Mouse (Mus musculus) fat pad, adult 2 months (tissue): ENCODE results near the gene Stac2.

Experiments used
- DNase-seq: peaks from one replicate; pipeline ENCODE4 v3.0.0-alpha.2; 2011; ENCODE audit warnings: low read depth, low spot score; ENCODE audit errors: extremely low read depth

The Stac2 gene

DNA sequence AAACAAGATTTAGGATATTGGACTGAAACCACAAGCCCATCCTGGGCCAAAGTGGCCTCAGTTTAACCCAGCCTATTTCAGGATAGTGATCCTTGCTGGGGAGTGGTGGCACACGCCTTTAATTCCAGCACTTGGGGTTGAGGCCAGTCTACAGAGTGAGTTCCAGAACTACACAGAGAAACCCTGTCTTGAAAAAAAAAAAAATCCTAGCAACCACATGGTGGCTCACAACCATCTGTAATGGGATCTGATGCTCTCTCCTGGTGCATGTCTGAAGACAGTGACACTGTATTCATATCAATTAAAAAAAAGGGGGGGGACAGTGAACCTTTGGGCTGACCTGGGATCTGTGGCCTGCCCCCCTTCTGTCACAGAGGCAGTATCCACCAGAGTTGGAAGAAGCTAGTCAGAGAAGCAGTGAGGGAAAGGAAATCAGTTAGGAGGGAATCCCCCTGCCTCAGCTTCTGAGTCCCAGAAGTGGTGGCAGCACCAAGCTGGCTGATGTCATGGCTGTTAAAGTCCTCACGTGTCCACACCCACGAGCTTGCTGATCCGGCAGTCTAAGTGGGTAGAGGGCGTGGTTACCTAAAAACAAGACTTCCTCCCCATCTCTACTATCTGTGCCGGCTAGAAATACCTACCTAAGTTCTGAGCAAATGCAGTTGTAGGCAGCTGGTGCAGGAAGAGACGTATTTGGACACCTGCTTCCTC lies 54.2 kb downstream of the Stac2 start:
- no peak for DNase-seq

DNA sequence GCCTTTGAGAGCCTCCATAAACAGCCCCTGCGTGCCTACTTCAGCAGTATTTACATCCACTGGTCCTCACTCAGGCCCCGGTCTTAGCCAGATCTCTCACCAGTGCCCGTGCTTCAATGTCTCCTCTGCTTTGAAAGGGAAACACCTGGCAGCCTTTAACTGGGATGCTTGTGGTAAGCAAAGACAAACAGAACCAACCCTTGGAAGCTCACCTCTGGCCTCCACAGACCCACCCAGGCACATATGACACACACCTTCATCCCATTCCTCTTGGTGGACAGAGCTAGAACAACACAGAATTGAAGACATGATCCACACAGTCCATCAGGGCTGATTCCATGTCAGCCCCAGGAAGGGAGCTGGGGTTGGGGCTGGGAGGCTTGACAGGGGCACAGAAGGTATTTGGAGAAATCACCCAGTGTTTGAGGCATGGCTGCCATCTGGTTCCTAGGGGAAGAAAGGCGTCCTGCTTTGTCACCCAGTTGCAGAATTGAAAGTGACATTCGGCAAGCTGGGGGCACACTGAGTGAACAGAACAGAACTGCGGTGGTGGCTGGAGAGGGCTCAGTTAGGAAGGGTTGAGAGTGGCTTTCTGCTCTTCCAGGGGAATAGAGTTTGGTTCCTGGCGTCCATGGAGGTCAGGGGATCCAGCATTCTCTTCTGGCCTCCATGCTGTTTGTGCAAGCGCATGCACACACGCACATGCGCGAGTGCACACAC lies 55.0 kb downstream of the Stac2 start:
- no peak for DNase-seq

DNA sequence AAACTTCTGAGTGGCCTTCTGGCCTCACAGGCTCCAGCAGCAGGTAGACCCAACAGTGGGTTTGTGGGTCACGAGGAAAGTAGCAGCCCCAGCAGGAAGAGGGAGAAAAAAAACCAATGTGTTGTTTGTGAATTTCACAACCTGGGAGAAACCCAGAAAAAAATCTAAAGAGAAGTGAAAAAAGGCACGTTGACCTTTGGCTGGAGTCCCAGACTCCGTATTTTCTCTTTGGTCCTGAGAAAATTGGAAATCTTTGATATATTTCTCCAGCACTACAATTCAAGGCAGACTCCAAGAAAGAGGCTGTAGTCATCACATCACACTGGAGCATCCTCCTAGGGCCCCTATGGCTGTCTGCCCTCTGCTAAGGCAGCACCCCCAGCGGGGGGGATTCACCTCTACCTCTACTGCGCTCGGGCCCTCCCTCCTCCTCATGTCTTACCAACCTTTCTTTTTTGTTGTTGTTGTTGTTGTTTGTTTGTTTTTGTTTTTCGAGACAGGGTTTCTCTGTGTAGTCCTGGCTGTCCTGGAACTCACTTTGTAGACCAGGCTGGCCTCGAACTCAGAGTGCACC lies 55.8 kb downstream of the Stac2 start:
- DNase-seq: no peak

DNA sequence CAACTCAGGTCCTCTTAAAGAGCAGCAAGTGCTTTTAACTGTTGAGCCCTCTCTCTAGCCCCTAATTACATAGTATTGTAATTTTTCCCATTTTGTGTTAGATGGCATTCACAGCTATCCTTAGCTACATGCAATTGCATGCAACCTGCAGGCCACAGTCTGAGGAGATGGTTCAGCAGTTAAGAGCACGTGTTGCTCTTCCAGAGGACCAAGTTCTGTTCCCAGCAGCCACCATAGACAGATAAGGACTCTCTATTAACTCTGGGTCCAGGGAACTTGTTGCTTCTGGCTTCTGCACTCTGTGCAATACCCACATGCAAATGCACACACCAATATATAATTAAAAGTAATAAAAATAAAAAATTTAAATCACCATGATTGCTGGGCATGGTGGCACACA lies 56.6 kb downstream of the Stac2 start:
- DNase-seq: no peak

- no peak for DNase-seq
Measured at GRCm38 (mm10) chr11:97995564-97996288, 57.5 kb downstream of the Stac2 start, which contains the start of gene Arl5c. TSS of gene Arl5c (minus strand) at chr11:97996181.

DNA sequence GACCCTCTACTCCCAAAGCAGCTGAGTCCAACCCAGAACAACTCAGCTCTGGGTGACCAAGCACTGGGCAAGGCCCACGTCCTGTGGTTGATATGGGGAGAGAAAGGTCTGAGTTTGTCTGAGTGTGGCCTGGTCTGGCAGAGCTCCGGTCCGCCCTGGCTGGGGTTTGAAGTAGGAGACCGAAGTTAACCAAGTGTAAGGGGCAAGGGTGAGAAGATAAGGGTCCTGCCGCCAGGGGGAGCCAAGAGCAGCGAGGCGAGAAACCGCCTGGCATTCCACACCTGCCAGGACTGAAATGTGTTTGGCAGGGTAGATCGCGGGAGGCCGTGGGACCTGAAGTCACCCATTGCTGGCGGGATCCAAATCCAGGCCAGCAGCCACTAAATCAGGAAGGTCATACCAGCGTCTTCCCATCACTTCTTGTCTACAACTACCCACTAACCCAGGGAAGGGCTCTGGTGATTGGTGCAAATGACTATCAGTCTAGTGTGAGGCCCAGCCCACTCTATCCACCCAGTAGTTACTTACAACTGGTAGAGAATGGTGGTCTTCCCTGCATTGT lies 58.6 kb downstream of the Stac2 start:
- DNase-seq: no peak

DNA sequence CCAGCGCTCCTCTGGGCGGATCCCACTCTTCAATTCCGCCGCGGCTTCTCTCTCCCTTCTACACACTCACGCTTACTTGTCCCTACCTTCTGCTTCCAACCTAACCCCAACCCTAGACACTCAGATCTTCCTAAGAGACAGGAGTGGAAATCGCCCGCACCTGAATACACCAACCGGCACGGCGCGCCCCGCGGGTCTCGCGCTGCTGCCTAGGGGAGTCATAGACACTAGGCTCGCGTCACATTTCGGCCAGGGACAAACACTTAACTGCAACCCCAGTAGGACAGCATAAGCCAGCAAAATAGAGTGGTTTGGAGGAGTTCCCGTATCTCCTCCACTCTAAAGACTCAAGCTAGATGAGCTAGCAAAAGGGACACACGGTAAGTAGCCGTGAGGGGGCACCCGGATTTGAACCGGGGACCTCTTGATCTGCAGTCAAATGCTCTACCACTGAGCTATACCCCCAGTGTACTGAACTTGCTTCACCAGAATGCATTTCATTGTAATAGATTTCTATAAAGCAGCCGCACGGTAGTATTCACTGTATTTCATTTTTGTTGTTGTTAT lies 64.6 kb downstream of the Stac2 start:
- DNase-seq: no peak

GRCm38 (mm10) chr11:97987551-97988526 lies 65.4 kb downstream of the Stac2 start:
- no peak for DNase-seq

- DNase-seq: no peak
Measured at GRCm38 (mm10) chr11:97986738-97987465, 66.4 kb downstream of the Stac2 start.
